Mouse (Mus musculus) olfactory bulb, adult 2 months (tissue): ENCODE results near the gene Rab11fip2.

Experiments used
- CTCF ChIP-seq: fragments of 200-500 bp; IDR thresholded peaks from 2 replicates; pipeline ENCODE4 v1.5.1; 2012; ENCODE audit warnings: low read depth, mild to moderate bottlenecking, low read length, moderate library complexity; ENCODE audit not compliant: insufficient read depth
- POLR2A ChIP-seq: fragments of 200-500 bp; IDR thresholded peaks from 2 replicates; pipeline ENCODE4 v1.6.1; 2012; ENCODE audit warnings: mild to moderate bottlenecking, low read depth, low read length, moderate library complexity; ENCODE audit not compliant: insufficient read depth

DNA sequence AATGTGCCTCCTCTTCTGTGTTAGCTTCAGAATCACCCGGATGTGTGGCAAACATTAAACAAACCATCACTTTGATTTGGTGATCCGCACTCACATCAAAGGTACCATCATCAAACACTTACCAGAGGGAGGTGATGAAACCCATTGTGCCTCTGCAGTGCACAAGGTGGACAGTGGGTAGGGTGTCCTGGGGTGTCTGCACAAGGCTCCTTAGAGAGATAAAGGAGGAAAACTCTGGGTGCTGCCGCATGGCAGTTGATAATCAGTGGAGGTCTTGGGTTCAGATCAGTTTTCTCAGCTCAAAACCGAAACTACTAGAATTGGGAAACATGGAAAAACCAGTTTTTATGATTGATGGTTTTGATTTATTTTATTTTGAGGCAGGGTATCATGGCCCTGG is 54.1 kb downstream of the Rab11fip2 start:
- TF ChIP-seq CTCF (no peak), POLR2A (no peak)
